22 mouse cellular contexts compared by ENCODE assay signal in genomic region chrX:10516925-10517324, GRCm38 (mm10). TPM values are rescaled to one million over a fixed set of nuclear protein-coding genes. Genes with fewer than 3 reads are reported as not detected.
DNase-seq lines count a peak whose midpoint lies in the region; ATAC-seq and TF ChIP-seq lines count a peak whose summit lies in the region.
"Had no signal": no experiment of that assay in that cellular context is flagged by ENCODE, and none has a peak within 500 bp of the region (broad histone marks: within the 10 kb centered on the region; RNA-seq: fewer than 3 reads in every experiment).

No protein-coding gene starts in this region.

- H3K4me3 ChIP-seq in gastrocnemius, adult 2 months: no peak overlapping the region
- no peak overlapping the region for H3K4me3 ChIP-seq in layer of hippocampus, adult 2 months
- no peak overlapping the region for H3K4me3 ChIP-seq in intestine, embryonic 16.5 days (ENCODE audit: low read length)
- no peak overlapping the region for H3K4me3 ChIP-seq in embryonic facial prominence, embryonic 10.5 days
- H3K4me3 ChIP-seq: forebrain, embryonic 15.5 days; hindbrain, embryonic 12.5 days; hindbrain, embryonic 15.5 days had no signal

- no peak for DNase-seq in gastrocnemius, adult 2 months
- DNase-seq in gastrocnemius, postnatal 36 days: no peak
- DNase-seq in layer of hippocampus, adult 2 months (ENCODE audit: low spot score in 2 of 2): no peak
- no peak for DNase-seq in layer of hippocampus, adult 11-12 months (ENCODE audit: low spot score)
- DNase-seq in embryonic facial prominence, embryonic 10.5 days (ENCODE audit: low spot score): no peak
- DNase-seq: adrenal gland, postnatal 10 days; adrenal gland, postnatal 36 days; B cell, adult 2 months; cerebellum, adult 2 months; cerebellum, postnatal 10 days; cerebellum, postnatal 36 days; embryo, embryonic 11 days; gastrocnemius, postnatal 10 days had no signal

- H3K27me3 ChIP-seq in intestine, embryonic 16.5 days (replicated peaks; ENCODE audit: control insufficient read depth, insufficient read depth, low read length): no peaks in the 10 kb centered on the region
- no peaks in the 10 kb centered on the region for H3K27me3 ChIP-seq in embryonic facial prominence, embryonic 10.5 days (replicated peaks; ENCODE audit: low read depth, poor library complexity, severe bottlenecking)
- H3K27me3 ChIP-seq: CH12.LX; forebrain, embryonic 15.5 days; hindbrain, embryonic 12.5 days; hindbrain, embryonic 15.5 days had no signal

- no peaks in the 10 kb centered on the region for H3K9me3 ChIP-seq in intestine, embryonic 16.5 days (ENCODE audit: control insufficient read depth, low read length)
- no peaks in the 10 kb centered on the region for H3K9me3 ChIP-seq in embryonic facial prominence, embryonic 10.5 days
- H3K9me3 ChIP-seq: forebrain, embryonic 15.5 days; G1E; hindbrain, embryonic 12.5 days; hindbrain, embryonic 15.5 days had no signal

- H3K4me2 ChIP-seq in intestine, embryonic 16.5 days (ENCODE audit: low read depth, low read length): no peak overlapping the region
- H3K4me2 ChIP-seq: forebrain, embryonic 15.5 days; heart, embryonic 11.5 days; hindbrain, embryonic 12.5 days; hindbrain, embryonic 15.5 days had no signal

- peak overlapping the region; percentile 80; the same call in 1 of the 2 replicates for H3K27ac ChIP-seq in gastrocnemius, adult 2 months
- H3K27ac ChIP-seq in layer of hippocampus, adult 2 months: peak overlapping the region; percentile 48; the same call in 1 of the 2 replicates
- no peak overlapping the region for H3K27ac ChIP-seq in intestine, embryonic 16.5 days (ENCODE audit: low read length)
- no peak overlapping the region for H3K27ac ChIP-seq in embryonic facial prominence, embryonic 10.5 days (replicated peaks)
- H3K27ac ChIP-seq: hindbrain, embryonic 12.5 days; hindbrain, embryonic 15.5 days had no signal

- intact Hi-C loops in gastrocnemius, adult 2 months (cut with DNase I): no loop called here
- intact Hi-C loops in gastrocnemius, postnatal 36 days (cut with DNase I): no loop called here

- ATAC-seq in intestine, embryonic 16.5 days: peak; percentile 52
- ATAC-seq: forebrain, embryonic 15.5 days; Patski had no signal

- peaks cover 3% of the 10 kb centered on the region; the same call in 1 of the 2 replicates for H3K4me1 ChIP-seq in intestine, embryonic 16.5 days (ENCODE audit: control insufficient read depth, insufficient read depth, low read length)
- H3K4me1 ChIP-seq in embryonic facial prominence, embryonic 10.5 days: 0 out of 2 replicates have a peak, but pooled peaks cover 9% of the 10 kb centered on the region
- H3K4me1 ChIP-seq: hindbrain, embryonic 12.5 days; hindbrain, embryonic 15.5 days had no signal

- H3K36me3 ChIP-seq in intestine, embryonic 16.5 days (ENCODE audit: control insufficient read depth, insufficient read depth, low read length): no peaks in the 10 kb centered on the region
- H3K36me3 ChIP-seq in embryonic facial prominence, embryonic 10.5 days (replicated peaks): no peaks in the 10 kb centered on the region
- H3K36me3 ChIP-seq: forebrain, embryonic 15.5 days; G1E; hindbrain, embryonic 12.5 days; hindbrain, embryonic 15.5 days had no signal

- no peak overlapping the region for H3K9ac ChIP-seq in intestine, embryonic 16.5 days (ENCODE audit: low read depth, low read length)
- H3K9ac ChIP-seq: forebrain, embryonic 15.5 days; hindbrain, embryonic 12.5 days; hindbrain, embryonic 15.5 days had no signal

- no peak for TF ChIP-seq CTCF in gastrocnemius, adult 2 months (IDR thresholded peaks at IDR 0.05)
- no peak for TF ChIP-seq CTCF in layer of hippocampus, adult 2 months (conservative IDR thresholded peaks at IDR 0.05)

- WGBS in intestine, embryonic 16.5 days: 64% methylated on average over 6 of the region's 6 CpGs
- WGBS in embryonic facial prominence, embryonic 10.5 days: 84% methylated on average over 6 of the region's 6 CpGs

RNA-seq across cellular contexts. Expression of gene Tspan7, which starts 32.0 kb away (rescaled TPM):
- 100 to 1,000 TPM in 1 of 2 experiments, 10 to 100 TPM in 1; 87.5 to 127 TPM for total RNA-seq in gastrocnemius, adult 2 months (2021)
- 100 to 1,000 TPM in 1 of 2 experiments, 10 to 100 TPM in 1; 91.1 to 112 TPM for total RNA-seq in gastrocnemius, postnatal 36 days (2021)
- total RNA-seq in layer of hippocampus, adult 2 months (2021): 1,000 to 10,000 TPM; 1,107 to 1,213 TPM
- polyA plus RNA-seq in intestine, embryonic 16.5 days (2015; fragmentation: Nextera tagmentation; extraction: Ambion mirVana): 166 and 168 TPM in 2 replicates
- polyA plus RNA-seq in embryonic facial prominence, embryonic 10.5 days (2016; fragmentation: Nextera tagmentation; extraction: Ambion mirVana): 84.4 and 87.8 TPM in 2 replicates
- total RNA-seq: CH12.LX; hematopoietic stem cell, adult 5-6 weeks had no signal
- polyA plus RNA-seq: G1E had no signal

Comparison
In these comparisons a context has a peak if more than half of its experiments do, and no peak if none do; other contexts are left out.
1. H3K27ac ChIP-seq: peak in gastrocnemius, adult 2 months (single experiment) and layer of hippocampus, adult 2 months (single experiment); none in intestine, embryonic 16.5 days (single experiment) and embryonic facial prominence, embryonic 10.5 days (single experiment).
2. RNA of gene Tspan7, which starts 32.0 kb away (total RNA-seq): 1,107 to 1,213 TPM in layer of hippocampus, adult 2 months; 87.5 to 127 TPM in gastrocnemius, adult 2 months and 91.1 to 112 TPM in gastrocnemius, postnatal 36 days; every median in the first group is over 4 times any median in the second.